ENCODE assay signal across 27 mouse cellular contexts in the genomic region with DNA sequence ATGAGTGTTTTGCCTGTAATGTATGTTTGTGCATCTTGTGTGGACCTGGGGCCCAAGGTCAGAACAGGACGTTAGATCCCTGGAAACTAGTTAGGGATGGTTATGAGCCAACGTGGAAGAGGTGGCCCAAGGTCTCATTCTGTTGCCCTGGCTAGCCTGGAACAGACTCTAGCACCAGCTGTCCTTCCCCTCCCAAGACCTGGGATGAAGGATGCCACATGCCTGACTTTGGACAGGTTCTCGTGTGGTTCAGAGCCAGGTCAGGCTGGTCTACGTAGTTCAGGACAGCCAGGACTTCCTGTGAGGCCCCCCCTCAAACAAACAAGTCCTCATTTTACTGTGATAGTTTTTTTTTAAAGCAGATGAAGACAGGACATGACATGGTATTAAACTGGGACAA. TPM values are rescaled to one million over a fixed set of nuclear protein-coding genes. Genes with fewer than 3 reads are reported as not detected.
DNase-seq lines count a peak whose midpoint lies in the region; ATAC-seq and TF ChIP-seq lines count a peak whose summit lies in the region.
"Had no signal": no experiment of that assay in that cellular context is flagged by ENCODE, and none has a peak within 500 bp of the region (broad histone marks: within the 10 kb centered on the region; RNA-seq: fewer than 3 reads in every experiment).

No protein-coding gene starts in this region.

- no peaks in the 10 kb centered on the region for H3K27me3 ChIP-seq in hindbrain, embryonic 15.5 days
- H3K27me3 ChIP-seq in hindbrain, embryonic 11.5 days (ENCODE audit: control insufficient read depth, insufficient read depth, low read length), result no peaks in the 10 kb centered on the region
- H3K27me3 ChIP-seq: forebrain, embryonic 12.5 days; heart, embryonic 13.5 days; intestine, embryonic 15.5 days; liver, embryonic 12.5 days; midbrain, embryonic 12.5 days had no signal

- no peaks in the 10 kb centered on the region for H3K9me3 ChIP-seq in hindbrain, embryonic 15.5 days
- H3K9me3 ChIP-seq in hindbrain, embryonic 11.5 days (ENCODE audit: control insufficient read depth, low read length), result no peaks in the 10 kb centered on the region
- H3K9me3 ChIP-seq in ES-E14 (ENCODE audit: control insufficient read depth, insufficient read depth, low read depth, low read length), result no peaks in the 10 kb centered on the region
- H3K9me3 ChIP-seq: forebrain, embryonic 12.5 days; heart, embryonic 13.5 days; intestine, embryonic 15.5 days; liver, embryonic 12.5 days; megakaryocyte, embryonic 14.5 days; midbrain, embryonic 12.5 days had no signal

- 0 out of 2 replicates have a peak, but pooled peaks cover 6% of the 10 kb centered on the region for H3K4me1 ChIP-seq in hindbrain, embryonic 15.5 days (replicated peaks)
- H3K4me1 ChIP-seq in hindbrain, embryonic 11.5 days (replicated peaks; ENCODE audit: control insufficient read depth, insufficient read depth, low read length), result no peaks in the 10 kb centered on the region
- peaks cover 14 to 16% of the 10 kb centered on the region in 2 experiments for H3K4me1 ChIP-seq in ES-E14 (ENCODE audit: control insufficient read depth in 2 of 2, insufficient read depth in 2 of 2, low read length in 2 of 2, poor library complexity in 1 of 2)
- H3K4me1 ChIP-seq: forebrain, embryonic 12.5 days; heart, embryonic 13.5 days; intestine, embryonic 15.5 days; liver, embryonic 12.5 days; megakaryocyte, embryonic 14.5 days; midbrain, embryonic 12.5 days had no signal

- intact Hi-C loops in heart, postnatal 25 days (cut with DNase I), result no loop called here

- no peak overlapping the region for H3K4me2 ChIP-seq in hindbrain, embryonic 15.5 days
- no peak overlapping the region for H3K4me2 ChIP-seq in hindbrain, embryonic 11.5 days (replicated peaks; ENCODE audit: low read depth, low read length)
- H3K4me2 ChIP-seq: forebrain, embryonic 12.5 days; heart, embryonic 13.5 days; intestine, embryonic 15.5 days; liver, embryonic 12.5 days; midbrain, embryonic 12.5 days had no signal

- in situ Hi-C loops in ES-E14 (cut with MboI; ENCODE audit: low sequenced_read_pairs in 2 of 2, unreplicated experiment in 2 of 2), result no loop called here

- ATAC-seq in hindbrain, embryonic 15.5 days (ENCODE audit: low FRiP score, low read depth), result no peak
- ATAC-seq in hindbrain, embryonic 11.5 days (ENCODE audit: low FRiP score), result no peak
- ATAC-seq: forebrain, postnatal 0 days; intestine, embryonic 15.5 days; liver, embryonic 12.5 days; liver, postnatal 0 days had no signal

- WGBS in hindbrain, embryonic 15.5 days, result 86% methylated on average over 4 of the region's 4 CpGs
- 89% methylated on average over 4 of the region's 4 CpGs for WGBS in hindbrain, embryonic 11.5 days

- no peak overlapping the region for H3K4me3 ChIP-seq in hindbrain, embryonic 15.5 days
- H3K4me3 ChIP-seq in hindbrain, embryonic 11.5 days (ENCODE audit: low read depth, low read length), result no peak overlapping the region
- H3K4me3 ChIP-seq in ES-E14 (ENCODE audit: insufficient read depth in 1 of 2, low read depth in 1 of 2, low read length in 2 of 2, poor library complexity in 1 of 2, severe bottlenecking in 1 of 2), result no peak overlapping the region
- H3K4me3 ChIP-seq: forebrain, embryonic 12.5 days; heart, embryonic 13.5 days; intestine, embryonic 15.5 days; liver, embryonic 12.5 days; megakaryocyte, embryonic 14.5 days; midbrain, embryonic 12.5 days had no signal

- peaks cover 50% of the 10 kb centered on the region for H3K36me3 ChIP-seq in hindbrain, embryonic 15.5 days
- H3K36me3 ChIP-seq in hindbrain, embryonic 11.5 days (ENCODE audit: control insufficient read depth, insufficient read depth, low read length), result peaks cover 2% of the 10 kb centered on the region; the same call in 1 of the 2 replicates
- peaks cover 58% of the 10 kb centered on the region for H3K36me3 ChIP-seq in ES-E14 (ENCODE audit: control insufficient read depth, insufficient read depth, low read length, poor library complexity, severe bottlenecking)
- H3K36me3 ChIP-seq: intestine, embryonic 15.5 days had no signal

- peak; percentile 47 for DNase-seq in cerebellum, adult 11-12 months
- DNase-seq in cerebellum, adult 11 months, result no peak
- DNase-seq in hindbrain, embryonic 11.5 days (ENCODE audit: low spot score), result no peak
- DNase-seq in ES-E14 (ENCODE audit: low read depth, low spot score), result no peak
- peak; percentile 40 to 46 for DNase-seq in cerebellum, postnatal 25 days
- DNase-seq in heart, postnatal 25 days (ENCODE audit: low spot score), result no peak
- DNase-seq in spleen, postnatal 14 days (ENCODE audit: low spot score in 2 of 2), result no peak
- DNase-seq: forebrain, postnatal 0 days; heart, postnatal 10 days; kidney, adult 2 months; kidney, postnatal 36 days; layer of hippocampus, postnatal 36 days; left cerebral cortex, postnatal 4 days; liver, postnatal 0 days; lung, postnatal 36 days; right cerebral cortex, postnatal 25 days; thymus, adult 2 months; thymus, postnatal 36 days had no signal

- peak overlapping the region; percentile 34; the same call in 1 of the 2 replicates for H3K27ac ChIP-seq in hindbrain, embryonic 15.5 days (replicated peaks)
- H3K27ac ChIP-seq in hindbrain, embryonic 11.5 days (ENCODE audit: low read depth, low read length), result no peak overlapping the region
- peak overlapping the region; percentile 47 for H3K27ac ChIP-seq in ES-E14 (ENCODE audit: insufficient read depth, low read depth, low read length, poor library complexity, severe bottlenecking)
- H3K27ac ChIP-seq: forebrain, embryonic 12.5 days; heart, embryonic 13.5 days; hindbrain, postnatal 0 days; intestine, embryonic 15.5 days; liver, embryonic 12.5 days; midbrain, embryonic 12.5 days had no signal

- H3K9ac ChIP-seq in hindbrain, embryonic 15.5 days, result no peak overlapping the region
- H3K9ac ChIP-seq in hindbrain, embryonic 11.5 days (ENCODE audit: low read depth, low read length), result no peak overlapping the region
- H3K9ac ChIP-seq in ES-E14 (ENCODE audit: insufficient read depth, low read depth, low read length, poor library complexity, severe bottlenecking), result no peak overlapping the region
- H3K9ac ChIP-seq: forebrain, embryonic 12.5 days; forebrain, postnatal 0 days; heart, embryonic 13.5 days; intestine, embryonic 15.5 days; liver, embryonic 12.5 days; liver, postnatal 0 days; midbrain, embryonic 12.5 days had no signal

TF ChIP-seq in ES-E14, 5 proteins besides CTCF, POLR2A, EP300 and RAD21:
- TF ChIP-seq ZC3H11A (IDR thresholded peaks at IDR 0.05; ENCODE audit: borderline replicate concordance, low read depth, low read length) (no peak), MAFK (IDR thresholded peaks at IDR 0.05; ENCODE audit: insufficient read depth, low read depth, low read length) (no peak), HCFC1 (IDR thresholded peaks at IDR 0.05; ENCODE audit: borderline replicate concordance, insufficient read depth, low read length) (no peak), CHD2 (IDR thresholded peaks at IDR 0.05; ENCODE audit: low read depth, low read length) (no peak), ZNF384 (IDR thresholded peaks at IDR 0.05; ENCODE audit: low read depth, low read length) (no peak)

RNA-seq across cellular contexts. Expression of a gene that starts 14.9 kb away (rescaled TPM):
- 0.12 and 0.16 TPM in 2 replicates for polyA plus RNA-seq in hindbrain, embryonic 15.5 days (2015; fragmentation: Nextera tagmentation; extraction: Ambion mirVana)
- 0.39 and 0.74 TPM in 2 replicates for polyA plus RNA-seq in hindbrain, embryonic 11.5 days (2014; fragmentation: Nextera tagmentation; extraction: Ambion mirVana)
- 0.53 and 0.62 TPM in 2 replicates for total RNA-seq in ES-E14 (2012; rRNA removed)
- total RNA-seq in heart, postnatal 25 days (2021), result under 1 TPM in 1 of 2 experiments, not detected in 1; 0.34 TPM
- total RNA-seq: adrenal gland, adult 18-20 months; forebrain, postnatal 0 days; layer of hippocampus, postnatal 36 days; left cerebral cortex, postnatal 4 days had no signal

RNA-seq across cellular contexts. Expression of a gene that starts 18.4 kb away (rescaled TPM):
- polyA plus RNA-seq in hindbrain, embryonic 15.5 days (2015; fragmentation: Nextera tagmentation; extraction: Ambion mirVana), result 58.2 and 58.4 TPM in 2 replicates
- polyA plus RNA-seq in hindbrain, embryonic 11.5 days (2014; fragmentation: Nextera tagmentation; extraction: Ambion mirVana), result 47.0 and 50.3 TPM in 2 replicates
- 45.2 and 66.4 TPM in 2 replicates for total RNA-seq in ES-E14 (2012; rRNA removed)
- 10 to 100 TPM; 16.4 to 20.5 TPM for total RNA-seq in heart, postnatal 25 days (2021)

RNA-seq across cellular contexts. Expression of a gene that starts 24.3 kb away (rescaled TPM):
- 231 and 232 TPM in 2 replicates for polyA plus RNA-seq in hindbrain, embryonic 15.5 days (2015; fragmentation: Nextera tagmentation; extraction: Ambion mirVana)
- polyA plus RNA-seq in hindbrain, embryonic 11.5 days (2014; fragmentation: Nextera tagmentation; extraction: Ambion mirVana), result 127 and 147 TPM in 2 replicates
- 652 and 719 TPM in 2 replicates for total RNA-seq in ES-E14 (2012; rRNA removed)
- 100 to 1,000 TPM in 1 of 2 experiments, 10 to 100 TPM in 1; 67.0 to 107 TPM for total RNA-seq in heart, postnatal 25 days (2021)

Comparison
In these comparisons a context has a peak if more than half of its experiments do, and no peak if none do; other contexts are left out.
1. DNase-seq: peak in cerebellum, adult 11-12 months (single experiment) and cerebellum, postnatal 25 days (2 of 2); none in cerebellum, adult 11 months (single experiment), hindbrain, embryonic 11.5 days (single experiment), ES-E14 (single experiment), heart, postnatal 25 days (single experiment) and spleen, postnatal 14 days (0 of 2).